Mouse (Mus musculus) liver, postnatal 0 days (tissue): Measurements from ENCODE around the gene Abi3.
A peak's percentile ranks its signal among the peaks of the same experiment; 100 is the strongest.

Experiments
- CTCF ChIP-seq: sonication (generic); IDR thresholded peaks from 2 replicates; pipeline ENCODE4 v1.5.1; 2016; ENCODE audit warnings: antibody characterized with exemption, low read depth
- EP300 ChIP-seq: IDR thresholded peaks from 2 replicates; pipeline ENCODE4 v1.6.1; 2016; ENCODE audit warnings: antibody characterized with exemption, low read depth, mild to moderate bottlenecking

DNA sequence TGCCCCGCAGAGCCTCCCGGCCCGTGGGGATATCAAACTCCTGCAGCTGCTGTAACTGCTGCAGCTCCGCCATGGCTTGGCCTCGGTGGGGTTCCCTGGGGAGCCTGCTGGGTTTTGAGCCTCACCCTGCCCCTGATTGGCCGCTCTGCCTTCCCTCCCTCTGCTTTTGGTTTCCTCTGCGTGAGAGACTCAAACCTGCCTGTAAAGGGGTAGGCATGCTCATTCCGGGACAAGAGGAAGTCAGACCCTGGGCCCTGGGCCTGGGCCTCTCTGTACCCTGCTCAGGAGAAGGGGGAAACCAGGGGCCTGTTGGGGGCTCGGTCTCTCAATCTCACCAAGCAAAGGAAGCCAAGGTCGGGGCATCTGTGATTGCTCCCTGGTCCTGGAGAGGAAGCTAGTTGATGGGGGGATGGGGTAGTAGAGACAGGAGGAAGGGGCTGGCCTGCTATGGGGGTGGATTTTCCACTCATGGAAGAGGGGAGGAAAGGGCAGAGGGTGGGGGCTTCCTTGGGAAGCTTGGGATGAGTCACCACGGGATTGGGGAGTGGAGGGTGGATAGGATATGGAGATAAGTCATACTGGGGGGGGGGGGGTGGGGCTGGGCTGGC, at the start of gene Abi3:
- TF ChIP-seq EP300: 0 out of 2 replicates have a peak, but pooled peaks have one; percentile 51
- no peak for TF ChIP-seq CTCF
